Mouse (Mus musculus): ENCODE data around the gene Sp6. TPM values are rescaled to one million over a fixed set of nuclear protein-coding genes. Genes with fewer than 3 reads are reported as not detected.

Sp6 gene
- total RNA-seq, 2 experiments from 2014 or later: 0.13 TPM; not detected in 1

DNA sequence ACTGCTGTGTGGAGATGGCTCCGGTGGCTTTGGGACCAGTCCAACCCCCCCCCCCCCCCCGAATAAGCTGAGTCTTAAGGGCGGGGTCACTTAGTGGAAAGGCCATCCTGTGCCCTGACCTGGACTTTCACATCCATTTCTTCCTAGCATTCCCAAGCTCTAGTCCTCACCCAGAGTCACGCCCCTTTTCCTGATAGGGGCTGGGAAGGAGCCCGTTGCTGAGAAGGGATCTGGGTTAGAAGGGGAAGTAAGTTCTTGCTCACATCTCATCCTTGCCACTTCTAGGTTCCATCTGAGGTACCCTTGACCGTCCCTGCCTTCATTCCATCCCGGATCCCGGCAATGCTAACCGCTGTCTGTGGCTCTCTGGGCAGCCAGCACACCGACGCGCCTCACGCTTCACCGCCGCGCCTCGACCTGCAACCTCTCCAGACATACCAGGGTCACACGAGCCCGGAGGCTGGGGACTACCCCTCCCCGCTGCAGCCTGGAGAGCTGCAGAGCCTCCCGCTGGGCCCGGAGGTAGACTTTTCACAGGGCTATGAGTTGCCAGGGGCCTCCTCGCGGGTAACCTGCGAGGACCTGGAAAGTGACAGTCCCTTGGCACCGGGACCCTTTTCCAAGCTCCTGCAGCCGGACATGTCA lies 8.0 kb downstream of the Sp6 start:
- ATAC-seq (ENCODE audit: poor library complexity, severe bottlenecking): no peak

DNA sequence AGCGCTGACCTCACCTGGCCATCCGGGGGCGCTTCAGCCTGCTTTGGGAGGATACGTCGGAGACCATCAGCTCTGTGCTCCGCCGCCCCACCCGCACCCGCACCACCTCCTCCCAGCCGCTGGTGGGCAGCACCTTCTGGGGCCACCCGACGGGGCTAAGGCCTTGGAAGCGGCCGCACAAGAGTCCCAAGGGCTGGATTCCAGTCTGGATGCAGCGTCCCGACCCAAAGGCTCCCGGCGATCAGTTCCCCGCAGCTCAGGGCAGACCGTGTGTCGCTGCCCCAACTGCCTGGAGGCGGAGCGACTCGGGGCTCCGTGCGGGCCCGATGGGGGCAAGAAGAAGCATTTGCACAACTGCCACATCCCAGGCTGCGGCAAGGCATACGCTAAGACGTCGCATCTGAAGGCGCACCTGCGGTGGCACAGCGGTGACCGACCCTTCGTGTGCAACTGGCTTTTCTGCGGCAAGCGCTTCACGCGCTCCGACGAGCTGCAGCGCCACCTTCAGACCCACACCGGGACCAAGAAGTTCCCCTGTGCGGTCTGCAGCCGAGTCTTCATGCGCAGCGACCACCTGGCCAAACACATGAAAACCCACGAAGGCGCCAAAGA lies 8.8 kb downstream of the Sp6 start:
- peak; percentile 74 for ATAC-seq (ENCODE audit: poor library complexity, severe bottlenecking)

DNA sequence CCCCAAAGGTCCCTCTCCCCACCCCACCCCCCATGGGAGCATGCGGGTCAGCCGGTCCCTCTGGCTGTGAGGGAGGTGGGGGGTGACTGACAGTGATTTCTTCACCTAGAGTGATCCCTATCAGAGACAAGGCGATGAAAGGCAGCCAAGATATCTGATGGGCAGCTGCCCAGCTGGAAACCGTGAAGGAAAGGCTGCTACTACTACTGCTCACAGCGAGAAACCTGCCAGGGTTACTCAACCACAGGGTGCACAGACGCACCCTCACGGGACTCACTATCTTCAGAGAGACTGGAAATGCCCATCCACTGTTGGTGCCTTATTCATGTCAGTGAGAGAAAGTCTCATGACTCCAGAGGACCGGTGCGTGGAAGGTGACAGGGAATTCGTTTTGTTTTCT lies 11.8 kb downstream of the Sp6 start:
- ATAC-seq (ENCODE audit: poor library complexity, severe bottlenecking): no peak

DNA sequence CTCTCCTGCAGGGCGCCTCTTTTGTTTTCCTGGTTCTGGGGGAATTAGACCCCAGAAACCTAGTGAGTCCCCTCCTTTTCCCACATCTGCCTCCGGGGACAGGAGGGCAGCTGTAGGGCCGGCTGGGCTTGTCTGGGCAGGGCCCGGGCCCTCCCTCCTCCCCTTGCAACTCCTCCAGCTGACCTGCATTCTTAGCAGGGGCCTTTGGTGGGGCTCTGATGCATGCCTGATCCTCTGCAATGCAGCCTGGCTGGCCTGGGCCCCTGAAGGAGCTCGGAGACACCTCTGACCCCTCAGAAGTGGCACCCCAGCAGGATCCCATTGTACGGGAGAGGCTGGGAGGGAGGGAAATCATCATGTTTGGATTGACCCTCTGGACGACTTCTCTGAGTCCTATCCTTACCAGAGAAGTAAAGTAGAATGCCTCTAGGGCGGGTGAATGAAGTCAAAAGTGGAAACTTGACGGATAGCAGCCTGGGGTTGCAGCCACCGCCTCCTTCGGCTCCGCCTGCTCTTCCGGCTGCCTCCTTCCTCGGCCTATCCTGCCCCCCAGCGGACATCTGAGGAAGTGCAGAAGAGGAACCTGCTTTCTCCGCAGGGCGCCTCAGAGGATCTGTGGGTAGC lies 12.6 kb downstream of the Sp6 start:
- peak; percentile 86 for ATAC-seq (ENCODE audit: poor library complexity, severe bottlenecking)

DNA sequence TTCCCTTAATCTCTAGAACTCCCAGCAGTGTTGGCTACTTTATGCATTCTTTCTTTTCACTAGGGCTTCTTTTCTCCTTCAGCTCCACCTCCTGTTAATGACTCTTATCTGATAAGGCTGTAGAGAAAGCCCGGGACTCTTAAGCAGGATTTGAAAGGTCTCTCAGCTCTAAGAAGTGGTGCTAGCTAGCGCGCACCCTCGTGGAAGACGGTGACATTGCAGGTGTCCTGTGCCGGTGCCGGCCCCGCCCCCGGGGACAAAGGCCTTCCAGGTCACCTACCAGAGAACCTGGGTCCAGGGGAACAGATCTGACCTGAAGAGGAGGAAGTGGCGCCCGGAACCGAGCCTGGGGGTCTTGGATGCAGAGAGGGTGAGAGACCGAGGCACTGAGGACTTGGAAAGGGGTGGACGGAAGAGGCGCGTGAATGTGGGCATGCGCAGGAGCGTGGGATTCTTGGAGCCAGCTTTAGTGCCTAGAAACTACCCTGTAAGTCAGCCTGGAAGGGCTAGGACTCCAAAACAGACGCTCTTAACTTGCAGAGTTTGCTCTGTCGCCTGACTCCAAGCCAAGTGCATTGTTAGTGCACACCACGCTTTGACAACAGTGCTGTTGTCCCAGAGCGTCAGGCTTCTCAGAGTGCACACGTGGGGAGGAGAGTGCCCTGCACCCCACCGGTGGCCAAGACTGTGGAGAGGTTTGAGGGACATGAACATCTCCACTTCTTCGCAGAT lies 16.7 kb downstream of the Sp6 start, which contains the start of gene Scrn2:
Gene Scrn2, plus strand, starts transcription at position 253 of the 732 bp plus-strand sequence.
- peak; percentile 92 for ATAC-seq (ENCODE audit: poor library complexity, severe bottlenecking)

DNA sequence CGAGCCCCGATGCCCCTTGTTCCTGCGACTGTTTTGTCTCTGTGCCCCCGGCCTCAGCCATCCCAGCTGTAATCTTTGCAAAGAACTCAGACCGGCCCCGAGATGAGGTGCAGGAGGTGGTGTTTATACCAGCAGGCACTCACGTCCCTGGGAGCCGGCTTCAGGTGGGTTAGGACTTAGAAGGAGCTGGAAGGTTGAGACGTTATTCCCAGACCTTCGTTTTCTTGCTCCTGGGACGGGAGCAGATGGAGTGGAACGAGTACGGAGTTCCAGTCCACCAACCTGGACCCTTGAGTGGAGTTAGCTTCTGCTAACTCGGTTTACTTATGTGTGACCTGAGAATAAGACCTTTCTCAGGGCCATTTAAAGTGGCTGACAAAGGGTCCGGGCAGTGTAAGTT lies 17.2 kb downstream of the Sp6 start:
- no peak for ATAC-seq (ENCODE audit: poor library complexity, severe bottlenecking)

DNA sequence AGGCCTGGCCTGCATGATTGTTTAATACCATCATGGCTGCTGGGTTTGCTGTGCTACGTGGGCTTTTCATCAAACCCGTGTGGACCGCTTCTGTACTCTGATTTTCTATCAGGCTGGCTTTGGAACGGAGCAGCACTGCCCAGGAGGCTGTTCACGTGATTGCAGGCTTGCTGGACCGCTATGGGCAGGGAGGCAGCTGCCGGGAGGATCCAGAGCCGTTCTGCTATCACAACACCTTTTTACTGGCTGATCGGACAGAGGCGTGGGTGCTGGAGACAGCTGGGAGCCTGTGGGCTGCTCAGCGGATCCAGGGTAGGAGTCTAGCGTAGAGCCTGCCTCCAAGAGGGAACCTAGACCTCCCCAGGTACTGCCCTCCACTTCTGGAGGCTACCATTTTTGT lies 18.8 kb downstream of the Sp6 start:
- ATAC-seq (ENCODE audit: poor library complexity, severe bottlenecking): no peak

DNA sequence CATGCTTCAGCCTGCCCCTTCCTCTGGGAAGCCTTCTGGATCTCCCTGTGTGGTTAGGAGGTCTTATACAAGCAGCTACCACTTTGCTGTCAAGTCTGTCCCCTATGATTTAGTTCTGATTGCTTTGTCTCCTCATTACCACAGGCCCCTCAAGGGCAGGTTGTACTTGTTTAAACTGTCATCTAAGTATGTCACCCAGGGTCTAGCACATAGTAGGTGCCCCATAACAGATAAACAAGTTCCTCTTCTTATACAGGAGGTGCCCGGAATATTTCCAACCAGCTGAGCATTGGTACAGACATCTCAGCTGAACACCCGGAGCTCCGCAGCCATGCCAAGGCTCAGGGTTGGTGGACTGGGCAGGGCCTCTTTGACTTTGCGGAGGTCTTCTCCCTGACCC lies 19.3 kb downstream of the Sp6 start:
- no peak for ATAC-seq (ENCODE audit: poor library complexity, severe bottlenecking)

DNA sequence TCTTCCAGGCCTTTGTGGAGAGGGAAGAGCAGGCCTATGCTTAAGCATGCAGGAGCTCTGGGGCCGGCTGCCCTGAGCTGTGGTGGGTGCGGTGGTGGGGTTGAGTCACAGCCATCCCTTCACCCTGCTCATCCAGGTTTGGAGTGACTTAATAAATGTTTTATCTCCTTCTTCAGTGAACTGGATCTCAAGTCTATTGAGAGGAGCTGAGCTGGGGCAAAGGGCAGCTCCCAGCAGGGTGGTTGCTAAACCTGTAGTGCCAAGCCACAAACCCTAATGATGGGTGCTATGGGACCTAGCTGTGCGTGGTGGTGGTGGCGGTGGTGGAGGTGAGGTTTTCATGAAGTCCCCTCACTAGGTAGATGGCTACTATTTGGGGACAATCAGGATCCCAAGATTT lies 20.6 kb downstream of the Sp6 start:
- ATAC-seq (ENCODE audit: poor library complexity, severe bottlenecking): no peak

DNA sequence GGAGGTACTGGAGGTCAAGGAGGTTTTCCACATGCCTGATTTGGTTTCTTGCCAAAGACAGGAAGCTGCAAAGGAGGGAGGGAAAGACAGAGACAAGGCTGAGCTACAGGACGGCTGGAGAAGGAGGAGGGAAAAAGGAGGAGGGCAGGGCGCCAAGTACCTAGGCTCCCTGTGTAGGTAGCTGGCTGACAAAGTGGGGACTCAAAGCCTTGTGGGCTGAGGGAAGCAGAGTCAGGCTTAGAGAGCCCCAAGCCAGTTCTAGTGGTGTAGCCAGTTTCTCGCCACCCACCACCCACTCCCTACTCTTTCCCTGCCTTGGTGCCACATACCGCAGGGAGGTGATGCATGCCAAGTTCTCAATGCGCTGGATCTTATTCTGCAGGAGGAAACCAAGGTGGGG lies 22.9 kb downstream of the Sp6 start:
- ATAC-seq (ENCODE audit: poor library complexity, severe bottlenecking): no peak

DNA sequence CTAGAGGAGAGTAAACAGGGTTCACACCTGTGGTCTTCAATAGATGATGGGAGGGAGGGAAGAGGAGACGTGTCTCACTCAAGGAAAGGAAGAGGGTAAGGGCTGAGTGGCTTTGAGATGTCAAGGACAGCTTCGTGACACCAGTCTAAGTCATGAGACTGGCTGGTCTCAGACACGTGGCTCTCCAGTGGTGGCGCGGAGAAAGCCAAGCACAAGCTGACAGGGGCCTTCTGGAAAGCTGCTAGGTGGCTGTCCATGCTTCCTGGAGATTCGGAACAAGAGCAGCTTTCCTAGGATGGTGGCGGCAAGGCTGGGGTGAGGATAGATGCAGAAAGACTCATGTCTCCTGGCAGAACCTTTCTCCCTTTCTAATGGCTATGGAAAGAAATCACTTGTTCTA lies 25.7 kb downstream of the Sp6 start:
- ATAC-seq (ENCODE audit: poor library complexity, severe bottlenecking): no peak

DNA sequence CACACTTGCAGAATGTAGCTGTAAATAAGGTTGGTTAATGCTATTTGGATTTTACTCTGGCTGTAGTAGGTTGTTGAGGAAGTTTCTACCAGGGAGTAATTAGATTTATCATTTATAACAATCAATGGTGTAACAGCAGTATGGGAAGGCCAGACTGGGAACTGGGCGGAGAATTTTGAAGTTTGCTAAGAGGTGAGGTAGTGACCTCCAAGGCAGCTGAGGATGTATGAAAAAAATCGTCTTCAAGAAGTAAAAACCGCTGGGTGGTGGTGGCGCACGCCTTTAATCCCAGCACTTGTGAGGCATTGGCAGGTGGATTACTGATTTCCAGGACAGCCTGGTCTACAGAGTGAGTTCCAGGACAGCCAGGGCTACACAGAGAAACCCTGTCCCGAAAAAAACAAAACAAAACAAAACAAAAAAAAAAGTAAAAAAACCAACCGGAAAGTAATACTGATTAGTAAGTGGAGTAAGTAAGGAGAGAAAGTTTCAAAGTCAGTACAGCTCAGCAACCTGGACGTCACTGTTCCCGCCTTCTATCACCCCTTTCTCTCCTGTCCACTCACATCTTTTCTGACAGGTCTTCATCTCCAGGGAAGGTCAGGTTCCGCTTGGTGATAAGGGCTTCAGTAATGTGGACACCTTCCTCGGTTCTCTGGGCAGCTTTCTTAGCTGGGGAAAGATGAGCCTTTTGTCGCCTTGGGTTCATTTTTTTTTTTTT lies 27.3 kb downstream of the Sp6 start:
- no peak for ATAC-seq (ENCODE audit: poor library complexity, severe bottlenecking)

DNA sequence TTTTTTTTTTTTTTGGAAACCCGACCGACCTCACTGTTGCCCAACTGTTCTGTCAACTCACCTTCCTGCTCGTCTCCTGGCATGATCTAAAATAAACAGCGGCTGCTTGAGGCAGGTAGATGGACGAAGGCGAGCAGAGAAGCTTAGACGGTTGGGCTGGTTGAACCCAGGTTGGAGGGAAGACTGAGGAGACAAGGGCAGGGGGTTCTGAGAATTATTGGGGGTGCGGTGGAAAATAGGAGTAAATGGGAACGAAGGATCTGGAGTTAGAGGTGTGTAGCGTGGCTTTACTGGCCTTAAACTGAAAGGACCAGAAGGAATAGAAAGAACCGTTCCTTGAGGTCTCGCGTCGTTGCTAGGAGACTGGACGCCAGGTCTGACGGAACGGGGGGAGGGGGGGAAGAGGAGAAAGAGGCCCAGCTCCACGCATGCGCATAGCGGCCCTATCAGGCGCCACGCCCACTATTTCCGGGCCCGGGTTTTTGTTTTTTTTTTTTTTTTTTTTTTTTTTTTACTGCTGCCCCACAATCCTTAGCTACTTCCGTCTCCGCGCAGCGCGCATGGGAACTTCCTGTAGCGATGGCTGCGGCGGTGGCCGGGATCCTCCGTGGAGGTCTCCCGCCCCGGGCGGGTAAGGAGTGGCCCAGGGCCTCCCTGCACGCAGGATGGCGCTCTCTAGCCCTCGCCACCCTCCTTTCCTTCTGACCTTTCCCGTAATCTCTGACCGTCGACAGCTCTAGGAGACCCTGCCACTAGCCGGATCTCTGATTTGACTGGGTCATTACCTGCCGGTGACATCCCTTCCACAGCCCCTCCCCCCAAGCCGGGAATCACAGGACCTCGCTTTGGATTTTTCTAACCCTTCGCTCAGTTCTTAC lies 28.1 kb downstream of the Sp6 start, which contains the start of the genes Lrrc46 and Mrpl10:
Gene Lrrc46, minus strand, starts transcription at position 386 of the 878 bp plus-strand sequence.
Gene Mrpl10, plus strand, starts transcription at position 539 of the 878 bp plus-strand sequence.
- peak; percentile 96 for ATAC-seq (ENCODE audit: poor library complexity, severe bottlenecking)

DNA sequence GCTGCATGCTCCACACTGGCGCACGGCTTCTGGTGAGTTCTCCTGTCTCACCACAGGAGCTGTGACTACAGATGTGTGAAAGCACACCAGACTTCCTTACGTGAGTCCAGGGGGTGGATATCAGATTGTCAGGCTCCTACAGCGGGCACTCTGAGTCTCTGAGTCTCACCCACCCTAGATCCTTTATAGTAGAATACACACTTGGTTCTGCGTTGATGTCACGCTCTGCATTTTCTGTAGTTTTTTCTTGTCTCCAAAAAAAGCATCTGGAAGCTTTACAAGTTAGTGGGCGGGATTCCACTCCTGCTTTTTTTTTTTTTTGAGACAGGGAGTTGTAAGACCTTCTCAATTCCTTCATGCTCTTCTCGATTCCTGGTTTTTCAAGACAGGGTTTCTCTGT lies 31.7 kb downstream of the Sp6 start:
- ATAC-seq (ENCODE audit: poor library complexity, severe bottlenecking): no peak

DNA sequence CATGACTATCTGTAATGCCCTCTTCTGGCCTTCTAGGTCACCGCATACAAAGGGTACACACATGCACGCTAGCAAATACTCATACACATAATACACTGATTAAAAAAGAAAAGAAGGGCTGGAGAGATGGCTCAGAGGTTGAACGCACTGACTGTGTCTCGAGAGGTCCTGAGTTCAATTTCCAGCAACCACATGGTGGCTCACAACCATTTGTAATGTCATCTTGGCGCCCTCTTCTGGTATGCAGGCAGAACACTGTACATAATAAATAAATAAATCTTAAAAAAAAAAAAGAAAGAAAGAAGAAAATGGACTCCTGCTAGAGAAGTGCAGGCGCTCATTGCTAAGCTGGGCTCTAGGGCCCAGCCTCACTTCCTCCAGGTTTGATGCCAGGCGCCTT lies 32.7 kb downstream of the Sp6 start:
- ATAC-seq (ENCODE audit: poor library complexity, severe bottlenecking): no peak

DNA sequence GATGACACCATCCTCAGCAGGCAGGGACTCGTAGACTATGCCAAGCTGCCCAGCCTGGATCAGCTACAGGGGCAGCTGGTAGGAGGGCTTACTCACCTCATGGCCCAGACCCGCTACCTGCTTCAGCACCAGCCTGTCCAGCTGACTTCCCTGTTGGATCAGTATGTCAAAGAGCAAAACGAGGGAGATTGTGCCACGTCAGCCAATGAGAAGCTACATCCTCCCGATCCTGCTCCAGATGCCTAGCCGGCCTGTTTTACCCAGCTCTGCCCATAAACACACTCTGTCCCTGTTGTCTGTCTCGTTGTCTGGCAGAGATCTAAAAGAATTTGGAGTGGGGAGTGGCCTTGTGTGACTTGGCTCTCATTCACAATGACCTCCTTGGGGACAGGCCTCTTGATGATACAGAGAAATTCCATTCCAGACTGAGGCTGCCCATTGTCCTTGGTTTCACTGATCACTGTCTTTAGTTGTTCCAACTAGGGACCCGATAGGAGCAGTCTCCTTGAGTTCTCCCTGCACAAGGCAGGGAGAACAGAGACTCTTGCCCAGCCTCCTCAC lies 35.0 kb downstream of the Sp6 start:
- no peak for ATAC-seq (ENCODE audit: poor library complexity, severe bottlenecking)

DNA sequence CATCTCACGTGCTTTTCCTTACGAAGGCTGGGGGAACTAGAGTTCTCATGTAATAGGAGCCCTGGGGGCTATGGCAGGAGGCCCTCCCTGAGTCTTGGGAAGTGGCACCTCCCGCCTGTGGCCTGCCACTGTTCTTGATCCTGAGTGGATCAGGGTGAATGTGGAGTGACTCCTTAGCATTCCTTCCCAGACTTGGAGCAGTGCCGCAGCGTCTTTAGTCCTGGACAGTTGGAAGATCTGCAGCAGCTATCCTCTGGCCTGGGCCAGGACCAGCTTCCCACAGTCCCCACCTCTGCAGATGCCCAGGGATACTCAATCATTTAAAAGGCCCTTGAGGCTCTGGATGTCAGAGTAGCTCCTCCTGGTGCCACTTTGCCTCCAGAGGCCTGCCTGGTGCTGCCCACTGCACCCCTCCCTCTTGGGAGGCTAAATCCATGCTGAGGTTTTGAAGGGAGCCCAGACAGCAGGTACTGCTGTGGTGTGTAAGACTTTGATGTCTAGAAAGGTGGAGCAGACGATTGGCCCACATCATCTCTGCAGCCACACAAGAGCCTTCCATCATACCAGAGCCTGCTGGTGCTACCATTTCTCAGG lies 36.4 kb downstream of the Sp6 start:
- no peak for ATAC-seq (ENCODE audit: poor library complexity, severe bottlenecking)

DNA sequence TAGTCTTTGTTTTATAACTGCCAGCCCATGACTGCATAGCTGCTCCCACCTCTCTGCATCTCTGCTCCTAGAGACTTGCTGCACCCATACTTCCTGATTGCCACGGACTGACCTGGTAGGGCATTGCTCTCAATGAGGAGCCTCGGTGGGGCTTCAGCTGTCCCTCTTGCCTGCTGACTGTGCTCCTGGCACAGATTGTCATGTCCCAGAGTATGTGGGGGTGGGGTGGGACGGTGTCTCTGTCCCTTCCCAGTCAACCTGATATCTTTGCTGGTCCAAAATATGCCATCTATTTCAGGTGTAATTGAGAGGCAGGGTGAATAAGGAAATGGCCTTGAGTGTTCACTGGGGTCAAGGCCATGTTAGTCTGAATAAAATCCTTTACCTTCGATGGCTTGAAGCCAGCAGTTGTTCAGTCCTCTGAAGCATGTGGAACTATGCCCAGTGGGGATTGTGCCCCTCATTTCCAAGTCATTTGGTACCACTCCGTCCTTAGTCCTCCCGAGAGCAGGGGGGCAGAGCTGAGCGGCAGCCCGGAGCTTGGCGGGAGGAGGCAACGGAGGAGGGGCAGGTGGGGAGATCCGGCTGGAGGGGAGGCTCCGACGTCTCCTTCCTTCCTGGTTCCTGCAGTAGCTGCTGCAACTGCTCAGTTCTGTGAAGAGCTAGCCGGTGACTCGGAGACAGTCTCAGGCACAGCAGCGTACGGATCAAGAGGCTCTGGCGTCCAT lies 37.2 kb downstream of the Sp6 start, which contains the start of gene Osbpl7:
Gene Osbpl7, plus strand, starts transcription at position 413 of the 728 bp plus-strand sequence.
- ATAC-seq (ENCODE audit: poor library complexity, severe bottlenecking): peak; percentile 77

Data from megakaryocyte, adult 5-6 weeks (primary cell).